Comparison of ENCODE assay signal across 9 mouse cellular contexts in genomic region chr4:46840146-46840545, GRCm38 (mm10).
"Had no signal": no experiment of that assay in that cellular context is flagged by ENCODE, and none has a peak within 500 bp of the region (broad histone marks: within the 10 kb centered on the region; RNA-seq: fewer than 3 reads in every experiment).

No protein-coding gene starts in this region.

- DNase-seq: kidney, postnatal 10 days; kidney, postnatal 4 days; lung, adult 2 months; lung, postnatal 36 days; midbrain, embryonic 14.5 days; right cerebral cortex, adult 18-20 months; right cerebral cortex, postnatal 25 days; thymus, postnatal 36 days had no signal

- ATAC-seq: lung, postnatal 0 days had no signal
